Mouse (Mus musculus): ENCODE data around the gene Gm1527.
"Not testable (repeated sequence)": the region's sequence is repeated elsewhere in the genome, so short reads cannot be mapped to it uniquely, and the experiment has no call there.

Gene Gm1527

DNA sequence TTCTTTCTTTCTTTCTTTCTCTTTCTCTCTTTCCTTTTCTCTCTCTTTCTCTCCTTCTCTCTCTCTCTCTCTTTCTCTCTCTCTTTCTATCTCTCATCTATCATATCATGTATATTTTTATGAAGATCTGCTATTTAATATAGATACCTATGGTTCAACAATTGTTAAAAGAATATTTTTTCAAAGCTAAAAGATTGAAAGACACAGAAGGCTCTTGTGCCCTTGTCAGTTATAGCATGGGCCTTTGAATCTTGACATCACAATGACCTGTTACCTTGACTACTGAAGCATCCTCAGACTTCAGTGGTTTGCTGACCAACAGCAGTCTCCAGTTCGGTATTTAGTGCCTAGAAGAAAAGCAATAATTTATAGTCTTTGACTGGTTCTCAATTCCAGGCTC lies at the start of gene Gm1527:
TSS of gene Gm1527 (plus strand) at position 301 of the 400 bp plus-strand sequence.
- no peak for DNase-seq (ENCODE audit: low spot score in 2 of 2)

DNA sequence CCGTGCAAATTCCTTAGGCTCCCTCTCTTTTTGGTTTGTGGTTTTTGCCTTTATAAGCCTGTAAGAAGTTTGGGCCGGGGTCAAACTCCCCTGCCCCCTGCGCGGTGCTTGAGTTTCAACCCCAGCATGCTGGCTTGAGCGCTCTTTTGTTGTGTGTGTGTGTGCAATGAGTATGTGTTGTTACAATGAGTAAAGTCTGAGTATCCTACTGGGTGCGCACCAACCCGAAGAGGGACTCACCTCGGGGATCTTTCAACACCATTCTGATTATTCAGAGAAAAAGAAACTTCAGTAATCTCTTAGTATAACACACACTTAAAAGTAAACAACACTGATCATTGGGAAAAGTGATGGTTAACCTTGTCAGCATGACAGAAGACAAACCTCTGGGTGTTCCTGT lies 49.2 kb upstream of the Gm1527 start:
- no peak for DNase-seq (ENCODE audit: low spot score in 2 of 2)

- DNase-seq (ENCODE audit: low spot score in 2 of 2) = no peak
Observed at GRCm38 (mm10) chr3:28847115-28847514, 45.3 kb upstream of the Gm1527 start.

- DNase-seq (ENCODE audit: low spot score in 2 of 2) = not testable (repeated sequence)
Observed at GRCm38 (mm10) chr3:28852174-28852573, 40.2 kb upstream of the Gm1527 start.

DNA sequence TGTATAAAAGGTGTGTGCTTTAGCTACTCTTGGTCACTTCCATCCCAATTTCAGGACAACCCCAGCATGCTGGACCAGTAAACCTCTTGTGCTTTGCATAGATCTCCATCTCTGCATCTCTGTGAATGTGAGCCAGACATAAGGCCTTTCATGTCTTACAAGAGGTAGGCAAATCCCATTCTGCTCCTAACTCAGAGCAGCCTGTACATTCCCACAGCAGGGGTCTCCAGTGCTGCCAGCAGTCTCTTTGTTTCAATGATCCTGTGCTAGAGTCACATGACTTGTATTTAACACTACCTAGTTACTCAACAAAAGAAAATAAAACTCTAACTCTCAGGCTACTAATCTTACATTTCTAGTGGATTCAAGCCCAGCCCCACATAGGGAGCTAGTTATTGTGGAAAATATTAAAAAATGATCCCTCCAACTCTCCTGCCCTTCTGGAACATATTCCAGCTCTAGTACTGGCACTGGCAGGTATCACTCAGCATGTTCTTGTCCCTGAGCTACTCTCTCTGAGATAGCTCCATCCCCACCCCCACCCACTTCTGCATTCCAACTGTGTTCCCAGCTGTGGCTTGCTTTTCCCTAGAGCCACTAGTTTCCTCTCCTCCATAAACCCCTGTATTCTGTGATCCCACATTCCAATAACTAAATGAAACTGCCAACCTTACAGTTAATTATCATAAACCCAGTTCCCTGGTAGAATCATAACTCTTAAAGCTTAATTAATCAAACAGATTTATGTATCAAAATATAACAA lies 32.6 kb upstream of the Gm1527 start:
- not testable (repeated sequence) for DNase-seq (ENCODE audit: low spot score in 2 of 2)

GRCm38 (mm10) chr3:28896966-28897365 lies 4.5 kb downstream of the Gm1527 start:
- not testable (repeated sequence) for DNase-seq (ENCODE audit: low spot score in 2 of 2)

DNA sequence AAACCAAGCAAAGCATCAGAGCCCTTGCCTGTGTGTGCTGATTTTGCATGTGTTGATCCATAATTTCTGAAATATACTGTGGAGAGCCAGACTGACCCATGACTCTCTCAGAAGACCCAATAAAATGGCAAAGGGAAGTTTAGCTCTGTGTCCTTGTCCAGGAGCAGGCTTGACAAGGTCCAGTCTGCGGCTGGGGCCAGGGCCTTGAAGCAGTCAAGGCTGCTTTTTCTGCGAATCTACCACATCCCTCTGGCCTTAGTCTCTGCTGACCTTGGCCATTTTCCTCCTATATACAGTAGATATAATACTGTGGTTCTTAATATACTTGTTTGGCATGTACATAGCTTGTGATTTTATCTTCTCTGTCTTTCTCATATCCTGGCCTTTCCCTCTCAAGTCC lies 73.5 kb downstream of the Gm1527 start:
- DNase-seq (ENCODE audit: low spot score in 2 of 2) = no peak

DNA sequence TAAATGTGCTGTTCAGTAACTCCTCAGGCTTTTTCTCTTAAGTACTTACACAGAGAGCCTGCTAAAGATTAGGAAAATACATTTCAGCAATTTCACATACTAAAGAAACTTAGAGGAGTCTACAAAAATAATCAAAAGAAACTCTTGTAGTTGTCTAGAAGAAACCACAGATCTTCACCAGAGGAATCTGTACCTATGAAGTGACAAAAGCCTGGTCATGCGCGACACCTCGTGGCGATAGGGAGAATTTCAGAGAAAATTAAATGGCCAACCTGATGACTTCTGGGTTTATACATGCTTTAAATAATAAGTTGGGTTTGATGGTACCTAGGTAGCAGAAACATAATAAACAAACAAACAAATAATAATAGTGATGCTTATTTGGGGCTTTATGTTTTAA lies 76.4 kb downstream of the Gm1527 start:
- DNase-seq (ENCODE audit: low spot score in 2 of 2) = peak in 1 of 2 experiments; percentile 54

Measured in left cerebral cortex, adult 9 months (tissue).